Mouse (Mus musculus) CD4-positive, CD25-positive, alpha-beta regulatory T cell, adult 4 months (primary cell): ENCODE results near the gene Ltbp4. TPM values are rescaled to one million over a fixed set of nuclear protein-coding genes. Genes with fewer than 3 reads are reported as not detected.
A peak's percentile ranks its signal among the peaks of the same experiment; 100 is the strongest.

Source experiments
- ATAC-seq: one replicate; pipeline ENCODE4 v1.8.0; 2017
- polyA plus RNA-seq, 2 experiments: library from polyadenylated mRNA; unstranded; fragments of 100-300 nt; shearing (Covaris generic); gene quantifications; one replicate each; pipeline ENCODE4 v1.2.1; 2017

Ltbp4 gene
- polyA plus RNA-seq, 2 experiments from 2014 or later = 0.77 to 2.0 TPM

DNA sequence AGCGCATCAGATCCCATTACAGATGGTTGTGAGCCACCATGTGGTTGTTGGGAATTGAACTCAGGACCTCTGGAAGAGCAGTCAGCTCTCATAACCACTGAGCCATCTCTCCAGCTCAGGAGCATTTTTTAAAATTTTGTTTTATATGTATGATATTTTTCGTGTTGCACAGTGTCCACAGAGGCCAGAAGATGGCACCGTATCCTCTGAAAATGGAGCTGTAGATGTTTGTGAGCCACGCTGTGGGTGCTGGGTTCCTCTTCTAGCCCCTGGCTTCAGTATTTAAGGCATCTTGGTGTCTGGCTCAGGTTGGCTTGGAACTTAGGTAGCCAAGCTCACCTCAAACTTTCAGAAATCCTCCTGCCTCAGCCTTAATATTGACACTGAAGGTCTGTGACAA is 41.0 kb downstream of the Ltbp4 start:
- no peak for ATAC-seq

- no peak for ATAC-seq
Observed at GRCm38 (mm10) chr7:27295956-27296355, 41.5 kb downstream of the Ltbp4 start.

DNA sequence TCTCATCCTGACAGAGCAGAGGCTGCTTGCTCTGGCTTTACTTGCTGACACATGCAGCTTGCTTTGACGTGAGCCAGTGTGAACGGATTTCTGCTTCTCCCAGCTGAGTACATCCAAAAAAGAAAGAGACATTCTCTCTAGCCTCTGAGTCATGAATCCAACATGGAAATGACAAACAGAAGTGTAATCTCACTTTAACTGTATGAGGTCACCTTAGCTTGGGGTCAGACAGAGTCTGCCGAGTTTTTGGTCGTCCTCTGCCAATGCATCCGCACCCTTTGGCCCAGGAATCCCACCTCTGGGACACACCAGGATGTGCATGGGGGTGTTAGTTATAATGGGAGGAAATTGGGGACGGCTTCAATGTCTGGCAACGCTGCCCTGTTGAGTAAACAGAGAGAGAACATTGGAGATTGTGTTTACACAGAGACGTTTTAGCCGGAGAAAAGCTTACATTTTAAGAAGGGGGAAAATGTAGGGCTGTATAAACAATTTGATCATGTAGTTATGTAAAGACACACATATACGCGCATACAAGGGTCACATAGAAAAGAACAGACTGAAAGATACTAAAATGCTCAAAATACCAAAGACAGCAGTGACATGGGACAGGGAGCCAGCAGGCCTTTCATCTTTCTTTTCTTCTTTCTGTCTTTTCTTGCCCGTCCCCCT is 45.6 kb downstream of the Ltbp4 start:
- no peak for ATAC-seq

DNA sequence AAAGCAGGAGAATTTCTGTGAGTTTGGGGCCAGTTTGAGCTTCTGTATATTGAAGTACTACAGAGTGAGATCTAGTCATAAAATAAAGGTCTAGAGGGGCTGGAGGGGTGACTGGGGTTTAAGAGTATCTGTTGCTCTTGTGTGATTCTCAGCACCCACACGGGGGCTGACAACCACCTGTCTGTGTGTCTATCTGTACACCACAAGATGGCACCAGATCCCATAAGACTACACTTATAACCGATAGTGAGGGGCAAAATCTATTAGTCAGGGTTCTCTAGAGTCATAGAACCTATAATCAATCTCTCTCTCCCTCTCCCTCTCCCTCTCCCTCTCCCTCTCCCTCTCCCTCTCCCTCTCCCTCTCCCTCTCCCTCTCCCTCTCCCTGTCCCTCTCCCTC is 46.9 kb downstream of the Ltbp4 start:
- ATAC-seq = no peak

DNA sequence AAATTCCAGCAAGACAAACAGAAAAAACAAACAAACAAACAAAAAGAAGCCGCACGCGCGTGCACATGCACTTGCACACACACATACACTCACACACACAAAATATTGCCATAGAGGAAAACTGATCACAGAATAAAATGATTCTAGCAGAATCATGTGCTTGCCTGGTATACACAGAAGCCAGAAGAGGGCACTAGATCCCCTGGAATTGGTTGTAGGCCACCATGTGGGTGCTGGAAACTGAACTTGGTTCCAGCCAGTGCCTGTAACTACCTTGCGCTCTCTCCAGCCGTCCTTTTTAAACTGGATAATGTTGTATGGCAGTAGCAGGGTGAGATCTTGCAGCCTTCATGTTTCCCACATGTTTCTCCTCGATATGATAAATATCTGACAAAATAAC is 48.8 kb downstream of the Ltbp4 start:
- no peak for ATAC-seq

- peak; percentile 73 for ATAC-seq
Observed at GRCm38 (mm10) chr7:27285698-27286066, 51.8 kb downstream of the Ltbp4 start.

- ATAC-seq = no peak
Observed at GRCm38 (mm10) chr7:27284865-27285697, 52.4 kb downstream of the Ltbp4 start.

- ATAC-seq = no peak
Observed at GRCm38 (mm10) chr7:27282225-27282624, 55.3 kb downstream of the Ltbp4 start.

- ATAC-seq = no peak
Observed at GRCm38 (mm10) chr7:27281717-27282116, 55.8 kb downstream of the Ltbp4 start.

DNA sequence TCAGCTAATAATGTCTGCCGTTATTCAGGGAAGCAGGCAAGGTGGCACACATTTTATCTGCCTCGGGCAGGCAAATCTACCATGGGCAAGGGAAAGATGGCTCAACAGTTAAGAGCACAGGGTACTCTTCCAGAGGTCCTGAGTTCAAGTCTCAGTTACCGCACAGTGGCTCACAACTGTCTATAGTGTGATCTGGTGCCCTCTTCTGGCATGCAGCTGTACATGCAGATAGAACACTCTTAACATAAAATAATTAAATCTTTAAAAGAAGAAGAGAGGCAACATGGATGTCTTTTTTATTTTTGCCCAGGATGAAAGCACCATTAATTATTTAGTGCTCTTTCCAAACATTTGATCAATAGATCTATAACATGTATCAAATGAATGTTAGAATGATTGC is 60.3 kb downstream of the Ltbp4 start:
- ATAC-seq = no peak

DNA sequence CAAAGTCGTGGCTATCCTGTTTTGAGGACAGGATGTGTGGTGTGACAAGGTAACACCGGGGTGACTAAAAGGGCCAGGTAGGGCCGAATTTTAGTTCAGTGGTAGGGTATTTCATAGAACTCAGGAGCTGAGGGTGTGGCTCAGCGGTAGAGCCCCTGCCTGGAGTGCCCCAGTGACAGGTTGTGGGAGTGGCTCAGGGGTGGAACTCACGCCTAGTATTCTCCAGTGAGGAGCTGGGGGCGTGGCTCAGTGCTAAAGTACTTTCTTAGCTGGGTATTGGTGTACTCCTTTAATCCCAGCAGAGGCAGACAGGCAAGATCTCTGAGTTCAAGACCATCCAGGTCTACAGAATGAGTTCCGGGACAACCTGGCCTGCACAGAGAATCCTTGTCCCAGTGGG is 61.5 kb downstream of the Ltbp4 start:
- ATAC-seq = no peak

- no peak for ATAC-seq
Observed at GRCm38 (mm10) chr7:27274916-27275315, 62.6 kb downstream of the Ltbp4 start.

DNA sequence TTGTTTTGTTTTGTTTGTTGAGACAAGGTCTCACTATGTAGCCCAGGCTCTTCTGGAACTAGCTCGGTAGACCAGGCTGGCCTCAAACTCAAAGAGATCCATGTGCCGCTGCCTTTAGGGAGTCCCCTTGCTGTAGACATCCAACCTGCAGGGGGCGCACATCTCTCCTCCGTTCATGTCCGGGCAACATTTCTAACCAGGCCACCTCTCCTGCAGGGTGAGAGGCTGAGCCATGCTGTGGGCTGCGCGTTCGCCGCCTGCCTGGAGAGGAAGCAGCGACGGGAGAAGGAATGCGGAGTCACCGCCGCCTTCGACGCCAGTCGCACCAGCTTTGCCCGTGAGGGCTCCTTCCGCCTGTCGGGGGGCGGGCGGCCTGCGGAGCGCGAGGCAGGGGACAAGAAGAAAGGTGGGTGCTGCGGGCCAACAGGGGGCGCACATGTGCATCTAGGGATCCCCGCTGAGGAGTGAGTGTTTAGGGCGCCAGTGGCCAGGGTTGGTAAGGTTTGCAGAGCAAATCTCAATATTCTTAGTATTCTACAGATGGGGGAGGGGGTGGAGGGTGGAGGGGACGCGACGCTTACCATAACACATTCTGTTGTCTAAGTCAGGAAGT is 63.6 kb downstream of the Ltbp4 start:
- no peak for ATAC-seq

- no peak for ATAC-seq
Observed at GRCm38 (mm10) chr7:27271423-27271822, 66.1 kb downstream of the Ltbp4 start.

DNA sequence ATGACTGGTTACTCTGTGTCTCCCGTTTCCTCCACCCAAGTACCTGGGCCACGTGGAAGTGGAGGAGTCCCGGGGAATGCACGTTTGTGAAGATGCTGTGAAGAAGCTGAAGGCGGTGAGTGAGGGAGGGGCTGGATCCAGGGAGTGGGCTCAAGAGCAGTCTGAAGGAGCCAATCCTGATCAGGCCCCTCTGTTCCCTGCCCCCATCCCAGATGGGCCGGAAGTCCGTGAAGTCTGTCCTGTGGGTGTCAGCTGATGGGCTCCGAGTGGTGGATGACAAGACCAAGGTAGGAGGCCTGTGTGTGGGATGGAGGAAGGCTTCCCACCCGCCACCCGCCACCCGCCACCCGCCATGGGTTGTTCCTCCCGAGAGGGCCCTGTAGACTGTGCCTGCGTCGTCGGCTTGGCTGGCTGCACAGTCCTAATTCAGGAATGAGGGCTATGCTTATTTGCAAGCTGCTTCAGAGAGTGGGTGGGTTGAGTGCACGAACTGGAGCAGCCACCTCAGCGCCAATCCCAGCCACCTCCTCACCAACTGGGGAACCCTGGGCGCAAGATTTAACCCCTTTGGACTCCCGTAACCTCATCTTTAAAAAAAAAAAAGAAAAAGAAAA is 70.9 kb downstream of the Ltbp4 start:
- ATAC-seq = no peak

GRCm38 (mm10) chr7:27264761-27265160 is 72.7 kb downstream of the Ltbp4 start:
- no peak for ATAC-seq

- ATAC-seq = no peak
Observed at GRCm38 (mm10) chr7:27261888-27262287, 75.6 kb downstream of the Ltbp4 start.

GRCm38 (mm10) chr7:27260856-27261255 is 76.6 kb downstream of the Ltbp4 start:
- no peak for ATAC-seq

DNA sequence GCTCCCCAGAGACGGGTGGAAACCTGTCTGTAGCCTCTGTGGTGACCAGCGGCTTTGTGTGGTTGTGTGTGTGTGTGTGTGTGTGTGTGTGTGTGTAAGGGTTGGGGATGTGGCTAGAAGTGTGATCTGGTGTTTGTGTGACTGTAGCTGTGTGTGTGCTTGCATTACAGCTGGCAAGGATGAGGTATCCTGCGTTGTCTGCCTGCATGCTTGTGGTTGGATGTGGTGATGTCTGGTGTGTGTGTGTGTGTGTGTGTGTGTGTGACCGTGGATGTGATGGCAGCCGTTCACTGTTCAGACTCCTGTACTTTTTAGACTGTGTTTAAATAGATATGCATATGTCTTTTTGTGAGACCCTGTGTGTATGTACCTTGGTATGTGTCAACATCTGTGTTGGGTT is 77.7 kb downstream of the Ltbp4 start:
- ATAC-seq = no peak

DNA sequence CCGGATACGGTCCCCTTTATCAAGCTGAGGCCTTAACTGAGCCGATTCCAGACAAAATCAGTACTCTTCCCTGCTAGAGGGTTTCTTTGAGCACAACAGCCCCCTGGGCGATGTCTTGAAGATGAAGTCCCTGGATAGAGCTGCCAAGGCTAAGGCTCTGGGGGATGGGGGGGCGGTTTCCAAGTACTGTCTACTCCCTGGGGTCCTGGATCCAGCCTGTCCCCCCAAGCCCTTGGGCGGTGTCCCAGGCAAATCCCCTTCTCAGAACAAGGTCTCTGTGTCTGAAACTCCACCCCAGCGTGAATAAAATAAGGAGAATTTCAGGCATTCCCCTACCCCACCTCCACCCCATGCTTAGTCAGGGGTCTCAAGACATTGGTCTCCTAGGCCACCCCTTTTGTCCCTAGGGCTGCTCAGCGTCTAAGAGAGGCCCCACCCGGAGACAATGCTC is 78.2 kb downstream of the Ltbp4 start:
- no peak for ATAC-seq

DNA sequence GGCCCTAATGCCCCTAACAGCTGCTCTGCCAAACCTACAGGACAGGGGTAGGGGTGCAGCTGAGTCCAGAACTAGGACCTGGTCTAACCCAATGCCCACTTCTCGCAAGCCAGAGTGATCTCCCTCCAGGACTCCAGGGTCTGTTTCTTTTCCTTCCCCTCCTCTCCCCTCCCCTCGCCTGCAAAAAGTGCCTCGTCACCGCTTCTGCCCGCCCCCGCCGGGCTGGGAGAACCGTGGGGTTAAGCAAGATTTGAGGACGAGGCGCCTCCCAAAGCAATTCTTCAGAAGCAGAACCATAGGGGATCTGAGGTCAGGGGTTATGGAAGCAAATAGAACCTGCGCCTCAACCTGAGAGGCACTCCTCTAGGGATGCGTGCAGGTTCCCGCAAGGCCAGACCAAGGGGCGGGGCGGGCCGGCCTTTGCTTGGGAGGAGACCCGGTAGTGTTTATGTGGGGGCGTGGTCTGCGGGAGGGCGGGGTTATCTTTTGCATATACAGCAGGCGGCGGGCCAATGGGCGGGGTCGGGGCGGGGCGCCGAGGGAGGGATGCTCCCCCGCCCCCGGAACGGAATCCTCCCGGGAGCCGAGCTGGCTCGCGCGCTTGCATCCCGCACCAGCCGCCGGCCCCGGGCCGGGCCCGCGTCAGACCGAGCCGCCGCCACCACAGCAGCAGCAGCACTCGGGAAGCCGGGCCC is 79.1 kb downstream of the Ltbp4 start, which contains the start of gene Numbl:
Gene Numbl (plus strand): TSS at position 229 of the 695 bp plus-strand sequence.
- ATAC-seq = peak; percentile 84

DNA sequence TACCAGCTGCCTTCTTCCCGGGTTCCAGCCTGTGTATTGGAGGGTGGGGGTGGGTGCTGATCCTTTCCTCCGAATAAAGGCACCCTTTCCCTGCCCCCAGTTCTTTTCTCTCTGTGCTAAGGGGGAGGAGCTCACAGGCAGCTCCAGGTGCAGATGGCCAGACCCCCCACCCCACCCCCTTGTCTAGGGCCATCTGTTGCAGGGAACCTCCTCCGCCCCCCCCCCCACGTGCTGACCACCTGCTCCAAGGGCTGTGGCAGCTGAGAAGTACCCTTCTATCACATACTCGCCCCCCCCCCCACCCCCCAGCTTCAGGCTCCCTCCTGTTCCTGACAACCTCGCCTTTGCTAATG is 79.7 kb downstream of the Ltbp4 start:
- no peak for ATAC-seq
